Mouse (Mus musculus): ENCODE results near the gene Mical2.

- no peak for TF ChIP-seq GATA1 (IDR thresholded peaks at IDR 0.05; ENCODE audit: borderline replicate concordance, low read length)
- no peak for TF ChIP-seq CTCF (IDR thresholded peaks at IDR 0.05; ENCODE audit: low read depth, low read length)
- no peak for TF ChIP-seq TAL1 (conservative IDR thresholded peaks at IDR 0.05; ENCODE audit: low read depth, low read length)
Measured at GRCm38 (mm10) chr7:112224854-112225253, 802 bp upstream of the Mical2 start.

Data from G1E (cell line).